Mouse (Mus musculus) MEL (cell line): ENCODE measurements around the gene Krt34.

Source experiments
- CHD2 ChIP-seq: IDR thresholded peaks from 2 replicates; pipeline ENCODE4 v1.6.1; 2011; ENCODE audit warnings: low read length, improper control_type of control experiment
- CTCF ChIP-seq, 3 experiments: IDR thresholded peaks in 2 of 3; conservative IDR thresholded peaks in 1 of 3; 2 replicates each; pipeline ENCODE4 v1.5.1; 2011 to 2012; ENCODE audit warnings: low read length in 3 of 3, low read depth in 2 of 3, mild to moderate bottlenecking in 2 of 3, improper control_type of control experiment in 1 of 3, inconsistent platforms in 1 of 3, mixed read lengths in 1 of 3, moderate library complexity in 1 of 3; ENCODE audit not compliant: control insufficient read depth in 1 of 3, insufficient read depth in 1 of 3, poor library complexity in 1 of 3, severe bottlenecking in 1 of 3
- ELF1 ChIP-seq: IDR thresholded peaks from 2 replicates; pipeline ENCODE4 v1.6.1; 2014; ENCODE audit warnings: low read depth, mild to moderate bottlenecking, inconsistent platforms, low read length, improper control_type of control experiment, moderate library complexity
- EP300 ChIP-seq, 2 experiments: IDR thresholded peaks; 2 replicates each; pipeline ENCODE4 v1.6.1; 2011; ENCODE audit warnings: improper control_type of control experiment in 2 of 2, low read length in 2 of 2, low read depth in 1 of 2, mild to moderate bottlenecking in 1 of 2
- GATA1 ChIP-seq: IDR thresholded peaks from 2 replicates; pipeline ENCODE4 v1.6.1; 2011; ENCODE audit warnings: low read depth, low read length, improper control_type of control experiment
- MAX ChIP-seq: IDR thresholded peaks from 2 replicates; pipeline ENCODE4 v1.6.1; 2011; ENCODE audit warnings: low read length, improper control_type of control experiment
- POLR2A ChIP-seq, 2 experiments: IDR thresholded peaks; 2 replicates each; pipeline ENCODE4 v1.6.1; 2011 to 2012; ENCODE audit warnings: low read length in 2 of 2, mild to moderate bottlenecking in 2 of 2, control low read depth in 1 of 2, improper control_type of control experiment in 1 of 2, low read depth in 1 of 2, moderate library complexity in 1 of 2; ENCODE audit not compliant: control insufficient read depth in 1 of 2, insufficient read depth in 1 of 2, poor library complexity in 1 of 2
- POLR2AphosphoS2 ChIP-seq: IDR thresholded peaks from 2 replicates; pipeline ENCODE4 v1.6.1; 2011; ENCODE audit warnings: low read length, improper control_type of control experiment
- POLR2AphosphoS5 ChIP-seq: IDR thresholded peaks from 2 replicates; pipeline ENCODE4 v1.6.1; 2012; ENCODE audit warnings: low read depth, borderline replicate concordance, mild to moderate bottlenecking, inconsistent platforms, low read length, moderate library complexity, mixed read lengths

GRCm38 (mm10) chr11:100066236-100067010 lies 25.1 kb upstream of the Krt34 start:
- no peak for TF ChIP-seq POLR2A (IDR thresholded peaks at IDR 0.05; ENCODE audit: control insufficient read depth in 1 of 2, insufficient read depth in 1 of 2, low read depth in 1 of 2, low read length in 2 of 2, poor library complexity in 1 of 2)
- TF ChIP-seq MAX: no peak
- TF ChIP-seq POLR2AphosphoS5: no peak
- no peak for TF ChIP-seq CTCF (IDR thresholded peaks at IDR 0.05 in 2 of 3, conservative IDR thresholded peaks at IDR 0.05 in 1 of 3; ENCODE audit: control insufficient read depth in 1 of 3, insufficient read depth in 1 of 3, low read depth in 2 of 3, low read length in 3 of 3, poor library complexity in 1 of 3, severe bottlenecking in 1 of 3)
- TF ChIP-seq EP300 (IDR thresholded peaks at IDR 0.05; ENCODE audit: low read depth in 1 of 2, low read length in 2 of 2): no peak
- no peak for TF ChIP-seq GATA1
- TF ChIP-seq ELF1: no peak
- no peak for TF ChIP-seq CHD2
- no peak for TF ChIP-seq POLR2AphosphoS2
